Mouse (Mus musculus) stomach, embryonic 14.5 days (tissue): ENCODE data around the gene Slc25a23. TPM values are rescaled to one million over a fixed set of nuclear protein-coding genes. Genes with fewer than 3 reads are reported as not detected.

Experiments
- ATAC-seq: fragments of 200-750 bp; cut with Nextera tagmentation; 2 replicates; pipeline ENCODE4 v1.8.0; 2017; ENCODE audit warnings: low read depth, moderate TSS enrichment; ENCODE audit not compliant: insufficient number of reproducible peaks, insufficient read depth, low FRiP score
- H3K27ac ChIP-seq: fragments of 300-500 bp; sonication (generic); 2 replicates; pipeline ENCODE4 v1.5.1; 2014; ENCODE audit warnings: mild to moderate bottlenecking, low read length, moderate library complexity, mixed read lengths
- H3K27me3 ChIP-seq: fragments of 300-500 bp; sonication (generic); 2 replicates; pipeline ENCODE4 v1.6.1; 2014; ENCODE audit warnings: low read length, control low read depth, mixed read lengths; ENCODE audit not compliant: control insufficient read depth, insufficient read depth
- H3K36me3 ChIP-seq: fragments of 300-500 bp; sonication (generic); 2 replicates; pipeline ENCODE4 v1.6.1; 2014; ENCODE audit warnings: mild to moderate bottlenecking, control low read depth, low read length, moderate library complexity, mixed read lengths; ENCODE audit not compliant: control insufficient read depth, insufficient read depth
- H3K4me1 ChIP-seq: fragments of 300-500 bp; sonication (generic); 2 replicates; pipeline ENCODE4 v1.6.1; 2014; ENCODE audit warnings: low read length, control low read depth, mixed read lengths; ENCODE audit not compliant: control insufficient read depth, insufficient read depth
- H3K4me2 ChIP-seq: fragments of 300-500 bp; sonication (generic); replicated peaks from 2 replicates; pipeline ENCODE4 v1.6.1; 2014; ENCODE audit warnings: low read depth, low read length, control low read depth
- H3K4me3 ChIP-seq: fragments of 300-500 bp; sonication (generic); 2 replicates; pipeline ENCODE4 v1.5.1; 2014; ENCODE audit warnings: low read depth, low read length, control low read depth
- H3K9ac ChIP-seq: fragments of 300-500 bp; sonication (generic); replicated peaks from 2 replicates; pipeline ENCODE4 v1.6.1; 2014; ENCODE audit warnings: low read depth, mild to moderate bottlenecking, control low read depth, low read length, moderate library complexity, mixed read lengths
- H3K9me3 ChIP-seq: fragments of 300-500 bp; sonication (generic); 2 replicates; pipeline ENCODE4 v1.6.1; 2016; ENCODE audit warnings: low read depth, low read length, control low read depth; ENCODE audit not compliant: control insufficient read depth
- WGBS: fragments of 180-500 bp; shearing (Covaris S2); extraction: QIAGEN DNeasy Blood & Tissue Kit; methylation state at CpG from one replicate; pipeline ENCODE4 v1.1.7; 2014; 5-methylcytosine and 5-hydroxymethylcytosine counted together
- polyA plus RNA-seq: library from polyadenylated mRNA; unstranded; fragments of >200 nt; fragmentation: Nextera tagmentation; extraction: Ambion mirVana; gene quantifications from 2 replicates; pipeline ENCODE4 v1.2.1, GENCODE M21; 2014

Gene Slc25a23
- polyA plus RNA-seq, 1 experiment from 2014 or later, result 12.7 TPM

DNA sequence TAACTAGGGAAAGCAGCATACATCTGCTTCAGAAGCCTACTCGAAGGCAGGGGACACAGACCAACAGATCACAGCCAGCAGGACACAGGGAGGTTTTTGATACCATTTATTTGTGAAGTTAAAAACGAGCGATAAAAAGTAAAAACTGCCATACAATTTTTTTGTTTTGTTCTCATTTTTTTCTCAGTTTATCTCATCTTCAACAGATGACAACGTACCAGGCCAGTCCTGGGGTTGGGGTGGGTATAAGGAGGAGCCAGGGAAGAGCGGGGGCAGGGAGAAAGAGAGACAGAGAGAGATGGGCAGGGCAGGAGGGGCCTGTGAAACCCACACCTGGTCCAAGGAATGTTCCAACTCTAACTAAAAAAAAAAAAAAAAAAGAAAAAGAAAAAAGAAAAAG is 38.7 kb downstream of the Slc25a23 start:
- Histone ChIP-seq H3K4me2 (no peak overlapping the region), H3K4me3 (no peak overlapping the region), H3K9ac (no peak overlapping the region), H3K36me3 (peaks cover 54% of the 10 kb centered on the region), H3K27ac (no peak overlapping the region), H3K27me3 (no peaks in the 10 kb centered on the region), H3K4me1 (no peaks in the 10 kb centered on the region), H3K9me3 (no peaks in the 10 kb centered on the region)
- no peak for ATAC-seq
- WGBS, result 87% methylated on average over 5 of the region's 5 CpGs

- Histone ChIP-seq H3K36me3 (peaks cover 41% of the 10 kb centered on the region), H3K27ac (no peak overlapping the region), H3K4me1 (no peaks in the 10 kb centered on the region), H3K27me3 (no peaks in the 10 kb centered on the region), H3K4me2 (no peak overlapping the region), H3K4me3 (no peak overlapping the region), H3K9ac (no peak overlapping the region), H3K9me3 (no peaks in the 10 kb centered on the region)
- ATAC-seq, result no peak
- 71% methylated on average over 2 of the region's 2 CpGs for WGBS
These were observed 40.0 kb downstream of the Slc25a23 start for GRCm38 (mm10) chr17:57019693-57020092.

GRCm38 (mm10) chr17:57012245-57012795 is 47.3 kb downstream of the Slc25a23 start:
- Histone ChIP-seq H3K27me3 (no peaks in the 10 kb centered on the region), H3K9ac (no peak overlapping the region), H3K36me3 (peaks cover 15% of the 10 kb centered on the region), H3K27ac (peak overlapping the region; percentile 89), H3K4me1 (peaks cover 4% of the 10 kb centered on the region; the same call in 1 of the 2 replicates), H3K4me3 (peak overlapping the region; percentile 77), H3K4me2 (peak overlapping the region; percentile 66), H3K9me3 (no peaks in the 10 kb centered on the region)
- no peak for ATAC-seq
- 67% methylated on average over 13 of the region's 13 CpGs for WGBS

- Histone ChIP-seq H3K4me1 (peaks cover 4% of the 10 kb centered on the region; the same call in 1 of the 2 replicates), H3K27me3 (no peaks in the 10 kb centered on the region), H3K4me2 (peak within 1 kb of the TSS; percentile 80), H3K4me3 (peak within 1 kb of the TSS; percentile 77), H3K9ac (peak within 1 kb of the TSS; percentile 70), H3K27ac (peak within 1 kb of the TSS; percentile 89), H3K36me3 (peaks cover 23% of the 10 kb centered on the region), H3K9me3 (no peaks in the 10 kb centered on the region)
- WGBS, result under 1% methylated on average over 51 of the region's 51 CpGs
- peak; percentile 90 for ATAC-seq
These were observed 48.2 kb downstream of the Slc25a23 start, which contains the start of the genes Gtf2f1 and Gm17949 for GRCm38 (mm10) chr17:57011236-57012141. Gtf2f1 (minus strand) TSS chr17:57011288. Gm17949 (plus strand) TSS chr17:57011469.

- peak; percentile 23 for ATAC-seq
- WGBS, result under 1% methylated on average over 19 of the region's 19 CpGs
- H3K36me3 ChIP-seq, result peaks cover 25% of the 10 kb centered on the region
These were observed 48.8 kb downstream of the Slc25a23 start for GRCm38 (mm10) chr17:57010911-57011235.

DNA sequence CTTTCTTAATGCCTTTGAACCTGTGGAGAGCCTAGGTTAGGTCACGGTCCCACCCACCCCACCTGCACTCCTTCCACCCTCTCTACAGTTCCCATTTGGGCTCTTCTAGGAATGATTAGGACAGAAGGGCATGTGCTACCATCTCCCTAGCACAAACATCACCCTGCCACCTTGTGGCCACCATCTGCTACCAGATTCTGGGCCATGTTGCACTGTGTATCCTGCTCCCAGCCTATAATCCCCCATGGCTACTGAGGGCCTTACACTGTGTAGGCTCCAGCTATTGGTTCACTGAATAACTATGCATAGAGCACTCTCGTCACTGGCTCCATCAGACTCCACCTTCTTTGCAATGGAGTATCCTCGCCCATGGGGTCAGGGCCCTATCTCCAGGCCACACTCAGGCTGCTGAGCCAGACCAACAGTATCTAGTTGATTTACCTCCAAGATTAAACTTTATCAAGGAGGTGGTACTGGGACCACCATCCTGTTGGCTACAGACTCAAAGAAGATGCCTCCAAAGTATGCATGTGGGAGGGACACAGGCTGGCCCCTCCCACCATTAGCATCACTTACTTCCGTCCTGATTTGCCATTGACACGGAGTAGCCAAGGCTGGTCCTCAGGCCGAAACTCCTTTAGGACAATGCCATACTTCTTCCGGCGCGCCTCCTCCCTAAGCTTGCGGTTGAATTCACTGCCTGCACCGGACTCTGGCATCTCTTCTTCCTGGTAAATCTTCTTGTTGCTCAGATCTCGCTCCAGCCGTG is 52.3 kb downstream of the Slc25a23 start:
- H3K4me1 ChIP-seq, result peaks cover 4% of the 10 kb centered on the region; the same call in 1 of the 2 replicates
- H3K27me3 ChIP-seq, result no peaks in the 10 kb centered on the region
- no peak overlapping the region for H3K4me3 ChIP-seq
- ATAC-seq, result no peak
- H3K9me3 ChIP-seq, result no peaks in the 10 kb centered on the region
- H3K4me2 ChIP-seq, result no peak overlapping the region
- H3K9ac ChIP-seq, result no peak overlapping the region
- no peak overlapping the region for H3K27ac ChIP-seq
- peaks cover 49% of the 10 kb centered on the region for H3K36me3 ChIP-seq
- WGBS, result 91% methylated on average over 13 of the region's 13 CpGs

More at GRCm38 (mm10) chr17:57010911-57011235, 48.8 kb downstream of the Slc25a23 start:
- peak overlapping the region; percentile 77 for H3K4me3 ChIP-seq
- no peaks in the 10 kb centered on the region for H3K9me3 ChIP-seq
- H3K27me3 ChIP-seq, result no peaks in the 10 kb centered on the region
- peaks cover 4% of the 10 kb centered on the region; the same call in 1 of the 2 replicates for H3K4me1 ChIP-seq
- H3K27ac ChIP-seq, result peak overlapping the region; percentile 64; the same call in 1 of the 2 replicates
- peak overlapping the region; percentile 70 for H3K9ac ChIP-seq
- H3K4me2 ChIP-seq, result peak overlapping the region; percentile 80

DNA sequence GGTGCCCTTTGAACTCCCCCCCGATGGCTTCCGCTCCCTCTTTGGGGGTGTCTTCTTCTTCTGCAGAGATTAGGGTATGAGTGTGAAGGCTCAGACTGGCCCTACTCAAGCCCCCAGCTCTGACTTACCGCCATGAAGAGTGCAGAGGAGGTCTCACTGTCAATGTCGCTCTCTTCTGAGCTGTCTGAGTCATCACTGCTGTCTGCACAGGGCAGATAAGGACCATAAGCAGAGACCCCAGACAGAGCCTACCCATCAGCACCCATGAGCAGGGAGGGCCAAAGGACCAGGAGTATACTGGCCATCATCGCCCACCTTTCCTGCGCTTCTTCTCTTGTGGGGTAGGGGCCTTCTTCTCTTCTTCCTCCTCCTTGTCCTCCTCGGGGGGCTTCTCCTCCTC is 55.7 kb downstream of the Slc25a23 start:
- no peaks in the 10 kb centered on the region for H3K27me3 ChIP-seq
- no peak for ATAC-seq
- H3K36me3 ChIP-seq, result peaks cover 46% of the 10 kb centered on the region
- H3K9ac ChIP-seq, result no peak overlapping the region
- H3K4me1 ChIP-seq, result no peaks in the 10 kb centered on the region
- 92% methylated on average over 7 of the region's 7 CpGs for WGBS
- H3K27ac ChIP-seq, result no peak overlapping the region
- H3K9me3 ChIP-seq, result no peaks in the 10 kb centered on the region
- no peak overlapping the region for H3K4me3 ChIP-seq
- H3K4me2 ChIP-seq, result no peak overlapping the region

DNA sequence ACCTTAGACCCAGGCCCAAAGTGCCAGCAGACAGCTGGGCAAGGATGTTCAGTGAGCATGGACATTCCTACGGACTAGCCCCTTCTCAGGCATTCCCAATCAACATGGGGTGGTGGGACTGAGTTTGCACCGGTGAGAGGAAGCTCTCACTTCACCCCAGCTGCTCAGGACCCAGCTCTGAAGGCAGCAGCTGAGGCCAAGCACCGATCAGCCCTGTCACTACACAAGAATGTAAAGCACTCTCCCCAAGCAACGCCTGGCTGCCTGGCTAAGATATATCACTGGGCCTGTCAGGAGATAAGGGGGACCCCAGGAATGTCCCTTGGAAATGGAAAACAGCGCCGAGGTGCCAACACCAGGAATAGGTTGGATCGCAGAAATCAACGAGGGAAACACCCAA is 58.4 kb downstream of the Slc25a23 start:
- no peak overlapping the region for H3K4me2 ChIP-seq
- H3K9me3 ChIP-seq, result no peaks in the 10 kb centered on the region
- H3K9ac ChIP-seq, result no peak overlapping the region
- H3K4me1 ChIP-seq, result peaks cover 7% of the 10 kb centered on the region; the same call in 1 of the 2 replicates
- no peak overlapping the region for H3K4me3 ChIP-seq
- H3K36me3 ChIP-seq, result peaks cover 32% of the 10 kb centered on the region
- no peak overlapping the region for H3K27ac ChIP-seq
- no peaks in the 10 kb centered on the region for H3K27me3 ChIP-seq
- ATAC-seq, result no peak
- 52% methylated on average over 8 of the region's 8 CpGs for WGBS
